Mouse (Mus musculus): Measurements from ENCODE around the gene Zfp831. TPM values are rescaled to one million over a fixed set of nuclear protein-coding genes. Genes with fewer than 3 reads are reported as not detected.

The Zfp831 gene
- not detected in 2 replicates for polyA plus RNA-seq (2015; fragmentation: Nextera tagmentation; extraction: Ambion mirVana)

GRCm38 (mm10) chr2:174643448-174644144 lies at the start of gene Zfp831:
Zfp831 (plus strand) TSS chr2:174643534.
- no peak within 1 kb of the TSS for H3K27ac ChIP-seq (ENCODE audit: low read length)
- ATAC-seq: no peak
- WGBS: 86% methylated on average over 18 of the region's 18 CpGs

GRCm38 (mm10) chr2:174594965-174595364 lies 48.4 kb upstream of the Zfp831 start:
- WGBS: 86% methylated on average over 9 of the region's 9 CpGs
- Histone ChIP-seq H3K9ac (ENCODE audit: low read depth, low read length) (no peak overlapping the region), H3K9me3 (replicated peaks; ENCODE audit: control insufficient read depth, low read length, poor library complexity, severe bottlenecking) (no peaks in the 10 kb centered on the region), H3K27ac (ENCODE audit: low read length) (no peak overlapping the region), H3K4me2 (ENCODE audit: low read length) (no peak overlapping the region), H3K36me3 (ENCODE audit: control insufficient read depth, insufficient read depth, low read length) (no peaks in the 10 kb centered on the region), H3K27me3 (ENCODE audit: control insufficient read depth, insufficient read depth, low read depth, low read length) (no peaks in the 10 kb centered on the region), H3K4me3 (ENCODE audit: low read depth, low read length) (no peak overlapping the region), H3K4me1 (ENCODE audit: control insufficient read depth, insufficient read depth, low read length) (no peaks in the 10 kb centered on the region)
- no peak for ATAC-seq

More at GRCm38 (mm10) chr2:174643448-174644144, at the start of gene Zfp831:
- H3K4me1 ChIP-seq (ENCODE audit: control insufficient read depth, insufficient read depth, low read length): no peaks in the 10 kb centered on the region
- no peak within 1 kb of the TSS for H3K4me2 ChIP-seq (ENCODE audit: low read length)
- H3K27me3 ChIP-seq (ENCODE audit: control insufficient read depth, insufficient read depth, low read depth, low read length): no peaks in the 10 kb centered on the region
- no peaks in the 10 kb centered on the region for H3K36me3 ChIP-seq (ENCODE audit: control insufficient read depth, insufficient read depth, low read length)
- no peak within 1 kb of the TSS for H3K9ac ChIP-seq (ENCODE audit: low read depth, low read length)
- peaks cover 5% of the 10 kb centered on the region for H3K9me3 ChIP-seq (replicated peaks; ENCODE audit: control insufficient read depth, low read length, poor library complexity, severe bottlenecking)
- no peak within 1 kb of the TSS for H3K4me3 ChIP-seq (ENCODE audit: low read depth, low read length)

- no peak overlapping the region for H3K4me3 ChIP-seq (ENCODE audit: low read depth, low read length)
- no peak overlapping the region for H3K4me2 ChIP-seq (ENCODE audit: low read length)
- no peak overlapping the region for H3K9ac ChIP-seq (ENCODE audit: low read depth, low read length)
- no peaks in the 10 kb centered on the region for H3K36me3 ChIP-seq (ENCODE audit: control insufficient read depth, insufficient read depth, low read length)
- H3K4me1 ChIP-seq (ENCODE audit: control insufficient read depth, insufficient read depth, low read length): no peaks in the 10 kb centered on the region
- no peaks in the 10 kb centered on the region for H3K9me3 ChIP-seq (replicated peaks; ENCODE audit: control insufficient read depth, low read length, poor library complexity, severe bottlenecking)
- no peaks in the 10 kb centered on the region for H3K27me3 ChIP-seq (ENCODE audit: control insufficient read depth, insufficient read depth, low read depth, low read length)
- H3K27ac ChIP-seq (ENCODE audit: low read length): no peak overlapping the region
- WGBS: 76% methylated on average over 2 of the region's 2 CpGs
- no peak for ATAC-seq
Observed at GRCm38 (mm10) chr2:174595611-174596010, 47.7 kb upstream of the Zfp831 start.

DNA sequence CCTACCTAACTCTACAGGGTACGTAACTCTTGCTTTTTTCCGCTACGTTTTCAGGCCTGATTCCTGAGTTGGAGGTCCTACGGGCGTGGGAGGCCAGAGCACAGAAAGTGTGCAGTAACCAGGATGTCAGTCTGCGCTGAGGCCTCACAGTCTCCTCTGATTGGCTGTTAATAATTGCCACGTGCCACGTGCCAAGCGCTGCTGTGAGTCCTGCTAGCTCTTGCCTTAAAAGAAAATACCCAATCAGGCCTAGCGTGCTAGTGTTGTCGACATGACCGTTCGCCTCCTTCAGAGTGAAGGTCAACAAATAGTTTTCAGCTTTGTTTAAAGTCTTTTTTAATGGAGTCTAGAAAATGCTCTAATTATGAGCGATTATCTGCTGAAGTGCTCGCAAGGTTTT lies 46.9 kb upstream of the Zfp831 start:
- H3K27ac ChIP-seq (ENCODE audit: low read length): no peak overlapping the region
- no peaks in the 10 kb centered on the region for H3K9me3 ChIP-seq (replicated peaks; ENCODE audit: control insufficient read depth, low read length, poor library complexity, severe bottlenecking)
- H3K4me2 ChIP-seq (ENCODE audit: low read length): no peak overlapping the region
- WGBS: 82% methylated on average over 15 of the region's 15 CpGs
- ATAC-seq: no peak
- no peak overlapping the region for H3K4me3 ChIP-seq (ENCODE audit: low read depth, low read length)
- no peaks in the 10 kb centered on the region for H3K27me3 ChIP-seq (ENCODE audit: control insufficient read depth, insufficient read depth, low read depth, low read length)
- no peaks in the 10 kb centered on the region for H3K36me3 ChIP-seq (ENCODE audit: control insufficient read depth, insufficient read depth, low read length)
- no peak overlapping the region for H3K9ac ChIP-seq (ENCODE audit: low read depth, low read length)
- H3K4me1 ChIP-seq (ENCODE audit: control insufficient read depth, insufficient read depth, low read length): no peaks in the 10 kb centered on the region

DNA sequence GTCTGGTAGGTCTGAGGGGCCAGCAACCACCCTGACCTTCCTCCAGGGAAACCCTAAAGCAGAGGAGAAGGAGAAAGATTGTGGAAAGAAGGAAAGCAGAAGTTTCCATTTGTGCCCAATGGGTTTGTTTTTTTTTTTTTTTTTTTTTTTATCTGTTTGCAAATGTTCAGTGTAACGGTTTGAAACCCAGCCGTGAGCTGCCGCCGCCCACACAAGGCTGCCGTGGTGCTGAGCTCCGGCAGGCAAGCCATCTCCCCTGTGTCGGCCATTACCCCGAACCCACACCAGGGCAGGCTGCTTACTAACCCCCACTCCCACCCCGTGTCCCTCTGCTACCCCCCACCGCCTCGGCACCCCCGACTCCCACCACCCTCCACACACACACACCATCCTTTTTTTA lies 44.9 kb upstream of the Zfp831 start:
- ATAC-seq: no peak
- no peaks in the 10 kb centered on the region for H3K27me3 ChIP-seq (ENCODE audit: control insufficient read depth, insufficient read depth, low read depth, low read length)
- WGBS: 79% methylated on average over 12 of the region's 12 CpGs
- H3K4me3 ChIP-seq (ENCODE audit: low read depth, low read length): no peak overlapping the region
- H3K4me1 ChIP-seq (ENCODE audit: control insufficient read depth, insufficient read depth, low read length): no peaks in the 10 kb centered on the region
- no peaks in the 10 kb centered on the region for H3K36me3 ChIP-seq (ENCODE audit: control insufficient read depth, insufficient read depth, low read length)
- no peak overlapping the region for H3K4me2 ChIP-seq (ENCODE audit: low read length)
- no peaks in the 10 kb centered on the region for H3K9me3 ChIP-seq (replicated peaks; ENCODE audit: control insufficient read depth, low read length, poor library complexity, severe bottlenecking)
- no peak overlapping the region for H3K9ac ChIP-seq (ENCODE audit: low read depth, low read length)
- H3K27ac ChIP-seq (ENCODE audit: low read length): no peak overlapping the region

- ATAC-seq: no peak
- H3K9ac ChIP-seq (ENCODE audit: low read depth, low read length): no peak overlapping the region
- 85% methylated on average over 9 of the region's 9 CpGs for WGBS
Observed at GRCm38 (mm10) chr2:174599071-174599635, 44.2 kb upstream of the Zfp831 start.

GRCm38 (mm10) chr2:174599853-174600271 lies 43.5 kb upstream of the Zfp831 start:
- Histone ChIP-seq H3K9ac (ENCODE audit: low read depth, low read length) (no peak overlapping the region), H3K4me3 (ENCODE audit: low read depth, low read length) (no peak overlapping the region), H3K4me1 (ENCODE audit: control insufficient read depth, insufficient read depth, low read length) (no peaks in the 10 kb centered on the region), H3K4me2 (ENCODE audit: low read length) (no peak overlapping the region), H3K27ac (ENCODE audit: low read length) (no peak overlapping the region), H3K36me3 (ENCODE audit: control insufficient read depth, insufficient read depth, low read length) (no peaks in the 10 kb centered on the region), H3K9me3 (replicated peaks; ENCODE audit: control insufficient read depth, low read length, poor library complexity, severe bottlenecking) (no peaks in the 10 kb centered on the region), H3K27me3 (ENCODE audit: control insufficient read depth, insufficient read depth, low read depth, low read length) (no peaks in the 10 kb centered on the region)
- WGBS: 88% methylated on average over 9 of the region's 9 CpGs
- no peak for ATAC-seq

More at GRCm38 (mm10) chr2:174599071-174599635, 44.2 kb upstream of the Zfp831 start:
- Histone ChIP-seq H3K4me1 (ENCODE audit: control insufficient read depth, insufficient read depth, low read length) (no peaks in the 10 kb centered on the region), H3K27ac (ENCODE audit: low read length) (no peak overlapping the region), H3K36me3 (ENCODE audit: control insufficient read depth, insufficient read depth, low read length) (no peaks in the 10 kb centered on the region), H3K27me3 (ENCODE audit: control insufficient read depth, insufficient read depth, low read depth, low read length) (no peaks in the 10 kb centered on the region), H3K9me3 (replicated peaks; ENCODE audit: control insufficient read depth, low read length, poor library complexity, severe bottlenecking) (no peaks in the 10 kb centered on the region), H3K4me3 (ENCODE audit: low read depth, low read length) (no peak overlapping the region), H3K4me2 (ENCODE audit: low read length) (no peak overlapping the region)

- no peaks in the 10 kb centered on the region for H3K36me3 ChIP-seq (ENCODE audit: control insufficient read depth, insufficient read depth, low read length)
- H3K4me3 ChIP-seq (ENCODE audit: low read depth, low read length): no peak overlapping the region
- H3K9ac ChIP-seq (ENCODE audit: low read depth, low read length): no peak overlapping the region
- no peaks in the 10 kb centered on the region for H3K27me3 ChIP-seq (ENCODE audit: control insufficient read depth, insufficient read depth, low read depth, low read length)
- no peaks in the 10 kb centered on the region for H3K9me3 ChIP-seq (replicated peaks; ENCODE audit: control insufficient read depth, low read length, poor library complexity, severe bottlenecking)
- 68% methylated on average over 9 of the region's 9 CpGs for WGBS
- no peak for ATAC-seq
- H3K4me2 ChIP-seq (ENCODE audit: low read length): no peak overlapping the region
- no peaks in the 10 kb centered on the region for H3K4me1 ChIP-seq (ENCODE audit: control insufficient read depth, insufficient read depth, low read length)
- no peak overlapping the region for H3K27ac ChIP-seq (ENCODE audit: low read length)
Observed at GRCm38 (mm10) chr2:174601938-174602685, 41.2 kb upstream of the Zfp831 start.

DNA sequence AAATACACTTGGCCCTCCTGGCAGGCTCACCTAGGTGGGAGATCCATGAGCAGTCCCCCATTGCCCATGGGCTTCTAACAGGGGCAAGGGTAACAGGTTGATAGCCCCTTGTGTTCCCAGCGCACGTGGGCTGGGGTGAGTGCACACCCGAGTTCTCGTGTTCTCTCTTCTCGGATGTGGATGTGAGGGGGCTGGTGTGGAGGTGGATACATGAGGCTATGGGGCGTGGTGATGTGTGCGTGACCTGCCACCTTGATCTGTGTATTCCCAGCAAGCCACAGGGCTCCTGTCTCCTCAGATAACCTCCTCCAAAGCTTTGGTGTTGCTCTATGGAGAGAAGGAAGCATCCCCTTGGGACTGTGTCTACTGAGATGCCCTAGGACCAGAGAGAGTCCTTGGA lies 40.0 kb upstream of the Zfp831 start:
- Histone ChIP-seq H3K27me3 (ENCODE audit: control insufficient read depth, insufficient read depth, low read depth, low read length) (no peaks in the 10 kb centered on the region), H3K27ac (ENCODE audit: low read length) (no peak overlapping the region), H3K9me3 (replicated peaks; ENCODE audit: control insufficient read depth, low read length, poor library complexity, severe bottlenecking) (no peaks in the 10 kb centered on the region), H3K4me3 (ENCODE audit: low read depth, low read length) (no peak overlapping the region), H3K4me2 (ENCODE audit: low read length) (no peak overlapping the region), H3K4me1 (ENCODE audit: control insufficient read depth, insufficient read depth, low read length) (no peaks in the 10 kb centered on the region), H3K9ac (ENCODE audit: low read depth, low read length) (no peak overlapping the region), H3K36me3 (ENCODE audit: control insufficient read depth, insufficient read depth, low read length) (no peaks in the 10 kb centered on the region)
- WGBS: 93% methylated on average over 7 of the region's 7 CpGs
- ATAC-seq: no peak

Data from midbrain, embryonic 16.5 days (tissue).